Mouse (Mus musculus) heart, embryonic 10.5 days (tissue): ENCODE measurements around the gene Aplf. TPM values are rescaled to one million over a fixed set of nuclear protein-coding genes. Genes with fewer than 3 reads are reported as not detected.

Experiments used
- DNase-seq: peaks from one replicate; pipeline ENCODE4 v3.0.0-alpha.2; 2017; ENCODE audit warnings: low spot score
- H3K27ac ChIP-seq: fragments of 300-500 bp; sonication (generic); 2 replicates; pipeline ENCODE4 v1.5.1; 2016; ENCODE audit warnings: mild to moderate bottlenecking
- H3K27me3 ChIP-seq: fragments of 300-500 bp; sonication (generic); 2 replicates; pipeline ENCODE4 v1.6.1; 2016; ENCODE audit warnings: mild to moderate bottlenecking; ENCODE audit not compliant: poor library complexity, insufficient read depth, severe bottlenecking
- H3K36me3 ChIP-seq: fragments of 300-500 bp; sonication (generic); 2 replicates; pipeline ENCODE4 v1.6.1; 2016; ENCODE audit warnings: mild to moderate bottlenecking, moderate library complexity
- H3K4me1 ChIP-seq: fragments of 300-500 bp; sonication (generic); 2 replicates; pipeline ENCODE4 v1.6.1; 2016; ENCODE audit warnings: mild to moderate bottlenecking
- H3K4me3 ChIP-seq: fragments of 300-500 bp; sonication (generic); 2 replicates; pipeline ENCODE4 v1.5.1; 2016; ENCODE audit warnings: mild to moderate bottlenecking, moderate library complexity
- H3K9me3 ChIP-seq: fragments of 300-500 bp; sonication (generic); 2 replicates; pipeline ENCODE4 v1.6.1; 2016; ENCODE audit warnings: mild to moderate bottlenecking, moderate library complexity
- WGBS: fragments of 180-500 bp; shearing (Covaris S2); methylation state at CpG from one replicate; pipeline ENCODE4 v1.1.7; 2016; 5-methylcytosine and 5-hydroxymethylcytosine counted together
- polyA plus RNA-seq: library from polyadenylated mRNA; unstranded; fragments of >200 nt; fragmentation: Nextera tagmentation; extraction: Ambion mirVana; gene quantifications from 2 replicates; pipeline ENCODE4 v1.2.1, GENCODE M21; 2016

Aplf gene
- polyA plus RNA-seq, result 11.6 and 12.3 TPM in 2 replicates

DNA sequence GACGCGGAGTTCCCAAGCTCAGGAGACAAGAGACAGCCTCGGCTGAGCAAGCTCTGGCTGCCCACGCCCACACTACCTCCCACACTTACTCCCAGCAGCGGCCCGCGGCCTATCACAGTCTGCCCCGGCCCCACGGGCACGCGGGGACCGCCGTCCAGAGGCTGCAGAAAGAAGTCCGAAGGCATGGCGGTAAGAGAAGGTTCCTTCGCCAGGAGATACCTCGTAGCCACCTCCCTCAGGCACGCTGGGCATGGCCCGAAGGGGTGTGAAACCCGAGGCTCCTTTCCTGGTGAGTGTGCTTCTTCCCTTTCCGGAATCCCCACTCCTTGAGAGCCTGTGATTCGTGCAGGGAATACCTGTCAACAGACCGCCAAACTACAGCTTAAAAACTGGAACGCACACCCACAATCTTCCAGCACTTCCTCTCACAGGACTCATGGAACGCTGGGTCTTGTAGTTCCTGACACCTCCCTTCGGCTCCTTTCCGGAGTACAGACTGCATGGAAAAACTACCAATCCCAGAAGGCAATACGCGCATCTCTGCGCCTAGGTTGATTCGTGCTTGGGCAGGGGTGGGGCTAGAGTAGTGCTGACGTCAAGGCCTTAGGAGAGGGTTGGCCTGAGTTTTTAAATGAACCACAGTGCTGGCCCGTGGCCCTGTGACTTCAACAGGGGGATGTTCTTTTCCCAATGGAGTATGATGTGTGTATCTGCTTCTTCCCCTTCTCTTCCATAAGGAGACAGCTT, at the start of gene Aplf:
Gene Aplf, minus strand, starts transcription at position 423 of the 747 bp plus-strand sequence.
- H3K27me3 ChIP-seq, result no peaks in the 10 kb centered on the region
- peak; percentile 99 for DNase-seq
- H3K4me1 ChIP-seq, result peaks cover 20% of the 10 kb centered on the region; the same call in 1 of the 2 replicates
- WGBS, result under 1% methylated on average over 33 of the region's 33 CpGs
- no peaks in the 10 kb centered on the region for H3K36me3 ChIP-seq
- peak within 1 kb of the TSS; percentile 87 for H3K27ac ChIP-seq
- peak within 1 kb of the TSS; percentile 93 for H3K4me3 ChIP-seq
- H3K9me3 ChIP-seq, result no peaks in the 10 kb centered on the region

DNA sequence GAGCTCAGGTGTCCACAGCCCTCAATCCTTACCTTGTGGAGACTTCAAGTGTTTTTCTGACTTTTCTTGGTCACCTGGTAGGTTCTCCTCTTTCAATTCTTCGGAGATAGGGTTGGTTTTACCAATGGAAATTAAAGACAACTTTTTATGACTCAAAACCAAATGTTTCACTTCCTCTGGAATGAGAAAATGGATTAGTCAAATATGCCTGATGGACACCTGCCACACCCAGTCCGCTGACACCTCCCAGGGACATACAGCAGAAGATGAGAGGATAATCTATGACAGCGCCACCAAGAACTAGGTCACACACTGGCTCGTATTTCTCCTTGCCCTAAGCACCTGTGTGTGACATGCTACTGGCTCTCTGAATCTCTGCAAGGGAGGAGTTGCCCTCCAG, 42.1 kb upstream of the Aplf start:
- no peaks in the 10 kb centered on the region for H3K36me3 ChIP-seq
- H3K4me3 ChIP-seq, result no peak overlapping the region
- DNase-seq, result no peak
- H3K27ac ChIP-seq, result no peak overlapping the region
- no peaks in the 10 kb centered on the region for H3K9me3 ChIP-seq
- H3K4me1 ChIP-seq, result no peaks in the 10 kb centered on the region
- WGBS, result 70% methylated on average over 4 of the region's 4 CpGs
- peaks cover 19% of the 10 kb centered on the region for H3K27me3 ChIP-seq

DNA sequence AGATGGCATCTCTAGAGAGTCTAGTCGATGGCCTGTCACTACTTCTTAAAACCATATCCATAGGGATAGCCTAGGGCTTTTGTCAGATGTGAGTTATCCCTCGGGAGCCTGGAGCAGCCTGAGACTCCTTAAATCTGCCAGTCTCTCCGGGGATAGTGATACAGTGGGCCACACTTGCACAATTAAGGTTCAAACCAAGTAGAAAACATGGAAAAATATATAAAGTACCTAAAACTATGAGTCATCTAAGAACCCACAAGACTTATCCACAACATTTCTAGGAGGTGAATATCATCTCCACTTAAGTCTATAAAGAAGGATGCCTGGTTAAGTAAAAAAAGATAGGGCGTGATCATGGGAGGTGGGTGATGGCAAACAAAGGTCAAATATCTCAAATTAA, 40.3 kb upstream of the Aplf start:
- Histone ChIP-seq H3K4me3 (no peak overlapping the region), H3K27ac (no peak overlapping the region), H3K9me3 (no peaks in the 10 kb centered on the region), H3K4me1 (no peaks in the 10 kb centered on the region), H3K36me3 (no peaks in the 10 kb centered on the region), H3K27me3 (peaks cover 21% of the 10 kb centered on the region)
- DNase-seq, result no peak
- 76% methylated on average over 4 of the region's 4 CpGs for WGBS

DNA sequence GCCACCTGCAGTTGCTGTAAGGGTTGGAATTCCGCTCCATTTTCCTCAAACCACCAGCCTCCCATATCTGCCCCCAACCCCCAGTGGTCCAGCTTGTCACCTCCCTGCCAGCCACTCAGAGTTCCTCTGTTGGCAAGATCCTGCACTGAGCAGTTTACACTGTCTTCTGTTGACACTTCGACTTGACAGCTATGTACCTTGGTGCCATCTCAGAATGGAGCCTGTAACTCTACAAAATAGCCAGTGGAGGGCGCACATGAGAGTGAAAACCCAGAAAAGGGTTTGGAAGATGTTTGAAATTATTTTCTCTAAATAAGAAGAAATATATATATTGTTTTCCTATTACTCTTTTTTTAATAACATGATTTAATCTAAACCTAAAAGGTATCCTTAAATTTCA, 34.3 kb upstream of the Aplf start:
- WGBS, result 45% methylated on average over 3 of the region's 3 CpGs
- H3K36me3 ChIP-seq, result no peaks in the 10 kb centered on the region
- H3K27ac ChIP-seq, result no peak overlapping the region
- H3K4me1 ChIP-seq, result no peaks in the 10 kb centered on the region
- DNase-seq, result no peak
- H3K4me3 ChIP-seq, result no peak overlapping the region
- H3K9me3 ChIP-seq, result no peaks in the 10 kb centered on the region
- 0 out of 2 replicates have a peak, but pooled peaks cover 14% of the 10 kb centered on the region for H3K27me3 ChIP-seq

DNA sequence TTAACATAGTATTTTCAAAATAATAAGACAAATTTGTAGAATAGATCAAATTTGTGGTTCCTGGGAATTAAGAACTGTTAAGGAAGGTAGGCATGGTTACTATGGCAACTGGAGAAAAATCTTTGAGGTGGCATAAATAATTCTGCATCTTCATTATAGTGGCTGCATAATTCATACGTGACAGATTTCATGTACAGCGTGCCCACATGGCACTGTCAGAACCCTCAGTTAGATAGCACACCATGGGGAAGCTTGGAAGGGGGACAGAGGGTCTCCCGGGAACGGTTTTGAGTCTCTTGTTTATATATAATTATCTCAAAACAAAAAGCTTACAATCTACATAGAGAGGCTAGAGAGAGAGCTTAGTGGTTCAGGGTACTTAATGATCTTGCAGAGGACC, 24.6 kb upstream of the Aplf start:
- Histone ChIP-seq H3K27me3 (peaks cover 10% of the 10 kb centered on the region), H3K27ac (no peak overlapping the region), H3K4me3 (no peak overlapping the region), H3K9me3 (no peaks in the 10 kb centered on the region), H3K36me3 (no peaks in the 10 kb centered on the region), H3K4me1 (no peaks in the 10 kb centered on the region)
- 86% methylated on average over 4 of the region's 4 CpGs for WGBS
- no peak for DNase-seq

DNA sequence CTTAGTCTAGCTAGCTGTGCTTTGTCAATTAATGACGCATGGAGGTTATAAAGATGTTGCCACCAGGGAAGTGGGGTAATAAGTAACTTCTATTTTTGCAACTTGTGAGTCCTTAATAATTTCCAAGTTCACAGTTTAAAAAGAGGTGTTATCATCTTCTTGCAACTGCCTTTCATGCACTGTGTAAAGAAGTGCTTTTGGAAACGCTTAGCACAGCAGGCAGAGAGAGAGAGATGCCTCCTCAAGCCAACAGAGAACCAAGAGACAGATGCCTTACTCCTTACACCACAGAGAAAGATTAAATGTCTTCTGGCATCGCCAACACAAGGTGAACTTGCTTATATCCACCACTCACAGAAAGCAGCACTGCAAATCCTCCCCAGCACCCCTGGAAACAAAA, 24.0 kb upstream of the Aplf start:
- Histone ChIP-seq H3K4me3 (no peak overlapping the region), H3K9me3 (no peaks in the 10 kb centered on the region), H3K27me3 (peaks cover 10% of the 10 kb centered on the region), H3K27ac (no peak overlapping the region), H3K36me3 (no peaks in the 10 kb centered on the region), H3K4me1 (no peaks in the 10 kb centered on the region)
- WGBS, result 72% methylated on average over 3 of the region's 3 CpGs
- no peak for DNase-seq

DNA sequence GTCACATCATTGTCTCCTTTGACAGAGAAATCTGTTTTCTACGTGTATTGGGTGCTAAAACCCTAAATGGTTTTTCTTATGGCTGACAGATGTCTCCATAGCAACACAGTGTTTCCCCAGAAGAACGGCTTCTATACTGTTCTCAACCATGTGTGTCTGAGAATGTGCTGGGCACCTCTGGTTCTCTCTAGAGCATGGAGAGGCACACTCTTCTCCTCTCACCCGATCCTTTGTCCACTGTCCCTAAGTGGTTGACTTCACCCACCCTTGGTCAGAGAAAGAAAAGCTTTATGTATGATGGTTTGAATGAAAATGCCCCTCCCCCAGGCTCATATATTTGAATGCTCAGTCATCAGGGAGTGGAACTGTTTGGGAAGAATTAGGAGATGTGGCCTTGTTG, 8.4 kb upstream of the Aplf start:
- H3K27ac ChIP-seq, result no peak overlapping the region
- DNase-seq, result no peak
- no peaks in the 10 kb centered on the region for H3K9me3 ChIP-seq
- no peaks in the 10 kb centered on the region for H3K36me3 ChIP-seq
- 83% methylated on average over 3 of the region's 3 CpGs for WGBS
- no peak overlapping the region for H3K4me3 ChIP-seq
- H3K4me1 ChIP-seq, result peaks cover 14% of the 10 kb centered on the region
- H3K27me3 ChIP-seq, result no peaks in the 10 kb centered on the region

DNA sequence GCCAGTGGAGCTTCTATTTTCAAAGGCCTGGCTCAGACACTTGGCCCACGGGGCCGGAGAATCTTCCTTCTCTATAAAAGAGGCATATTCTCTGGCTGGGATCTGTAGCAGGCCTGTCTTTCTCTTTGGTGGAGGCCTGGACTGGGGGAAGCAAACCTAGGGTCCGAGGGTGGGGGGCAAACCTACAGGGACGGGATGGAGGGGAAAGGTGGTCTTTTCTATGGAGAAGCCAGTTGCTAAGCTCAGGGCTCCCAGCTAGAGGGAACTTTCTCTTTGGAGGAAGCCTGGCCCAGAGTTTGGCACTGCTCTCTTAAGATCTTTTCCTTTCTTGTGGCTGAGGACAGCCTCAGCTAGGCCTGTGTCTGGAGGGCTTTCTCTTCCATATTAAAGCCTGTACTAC, 668 bp upstream of the Aplf start:
- 51% methylated on average over 4 of the region's 4 CpGs for WGBS

DNA sequence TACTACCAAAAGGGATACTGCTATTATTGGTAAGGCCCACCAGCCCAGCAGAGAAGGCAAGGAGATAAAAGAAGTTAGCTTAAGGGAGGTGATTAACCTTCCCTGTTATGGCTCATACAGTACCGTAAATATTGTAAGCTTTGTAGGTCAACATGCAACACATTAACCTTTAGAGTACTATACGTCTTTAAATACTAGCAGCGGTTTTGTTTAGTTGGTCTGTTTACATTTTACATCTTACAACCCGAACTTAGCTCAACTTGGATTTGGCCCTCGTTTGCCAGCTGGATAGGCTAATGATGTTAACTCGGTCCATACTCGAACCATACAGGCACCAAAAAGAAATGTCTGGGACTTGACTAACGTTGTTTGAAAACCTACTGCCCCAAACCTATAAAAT, 640 bp downstream of the Aplf start:
- Histone ChIP-seq H3K27ac (peak overlapping the region; percentile 87), H3K4me1 (peaks cover 18% of the 10 kb centered on the region; the same call in 1 of the 2 replicates), H3K9me3 (no peaks in the 10 kb centered on the region), H3K27me3 (no peaks in the 10 kb centered on the region), H3K4me3 (peak overlapping the region; percentile 93), H3K36me3 (no peaks in the 10 kb centered on the region)
- DNase-seq, result no peak
- WGBS, result 8% methylated on average over 8 of the region's 8 CpGs

More for the DNA sequence above, 668 bp upstream of the Aplf start:
- Histone ChIP-seq H3K27me3 (no peaks in the 10 kb centered on the region), H3K4me1 (peaks cover 21% of the 10 kb centered on the region; the same call in 1 of the 2 replicates), H3K36me3 (no peaks in the 10 kb centered on the region), H3K9me3 (no peaks in the 10 kb centered on the region), H3K27ac (peak overlapping the region; percentile 85), H3K4me3 (peak overlapping the region; percentile 93)
- DNase-seq, result no peak

DNA sequence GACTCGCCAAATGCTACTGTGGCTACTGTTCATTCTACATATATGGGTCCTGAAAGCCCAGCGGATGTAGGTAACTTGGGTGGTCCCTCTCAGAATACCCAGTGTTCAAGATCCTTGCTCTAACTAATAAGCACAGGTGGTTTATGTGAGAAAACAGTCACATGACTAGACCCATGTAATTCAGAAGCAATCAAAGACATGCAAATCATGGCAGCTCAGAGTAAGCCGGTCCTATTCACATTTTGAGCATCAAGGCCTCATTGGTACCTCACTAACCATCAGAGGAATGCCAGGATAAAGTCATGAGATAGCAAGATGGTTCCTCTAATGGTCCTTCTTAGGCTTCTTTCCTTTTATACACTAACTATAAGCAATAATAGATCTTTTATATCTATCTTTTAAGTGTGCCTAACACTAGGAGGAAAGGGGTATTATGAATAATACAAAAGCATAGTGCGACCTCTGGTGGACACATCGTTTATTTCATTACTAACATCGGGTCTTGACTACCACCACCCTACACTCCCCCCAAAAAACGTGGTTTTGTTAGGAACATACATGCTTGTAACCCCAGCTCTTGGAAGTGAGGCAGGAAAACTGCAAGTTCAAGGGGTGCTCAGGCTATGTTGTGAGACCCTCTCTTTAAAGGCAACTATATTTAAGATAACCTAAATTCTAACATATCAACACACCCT, 2.0 kb downstream of the Aplf start:
- Histone ChIP-seq H3K4me3 (no peak overlapping the region), H3K4me1 (peaks cover 14% of the 10 kb centered on the region; the same call in 1 of the 2 replicates)

DNA sequence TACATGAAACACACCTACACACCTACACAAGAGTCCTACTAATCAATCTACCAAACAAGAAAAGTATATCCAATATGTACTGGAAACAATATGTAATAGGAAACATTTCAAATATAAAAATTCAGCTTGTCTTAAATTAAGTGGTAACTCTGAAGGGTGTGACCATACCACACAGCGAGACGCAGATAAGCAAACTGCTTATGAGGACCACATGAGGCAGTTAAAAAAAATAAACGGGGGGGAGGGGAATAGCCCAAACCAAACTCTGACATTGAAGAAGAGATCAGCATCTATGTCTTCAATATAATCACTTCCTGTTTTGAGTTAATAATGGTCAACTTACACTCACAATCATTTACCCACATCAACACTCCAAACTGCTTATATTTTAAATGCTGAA, 3.3 kb downstream of the Aplf start:
- DNase-seq, result no peak
- H3K36me3 ChIP-seq, result peaks cover 3% of the 10 kb centered on the region; the same call in 1 of the 2 replicates
- peaks cover 14% of the 10 kb centered on the region; the same call in 1 of the 2 replicates for H3K4me1 ChIP-seq
- no peaks in the 10 kb centered on the region for H3K27me3 ChIP-seq
- 69% methylated on average over 3 of the region's 3 CpGs for WGBS
- no peak overlapping the region for H3K27ac ChIP-seq
- no peak overlapping the region for H3K4me3 ChIP-seq
- no peaks in the 10 kb centered on the region for H3K9me3 ChIP-seq

More for the DNA sequence above, 2.0 kb downstream of the Aplf start:
- Histone ChIP-seq H3K27me3 (no peaks in the 10 kb centered on the region), H3K27ac (no peak overlapping the region), H3K36me3 (peaks cover 3% of the 10 kb centered on the region; the same call in 1 of the 2 replicates), H3K9me3 (no peaks in the 10 kb centered on the region)
- no peak for DNase-seq
- 38% methylated on average over 7 of the region's 7 CpGs for WGBS

DNA sequence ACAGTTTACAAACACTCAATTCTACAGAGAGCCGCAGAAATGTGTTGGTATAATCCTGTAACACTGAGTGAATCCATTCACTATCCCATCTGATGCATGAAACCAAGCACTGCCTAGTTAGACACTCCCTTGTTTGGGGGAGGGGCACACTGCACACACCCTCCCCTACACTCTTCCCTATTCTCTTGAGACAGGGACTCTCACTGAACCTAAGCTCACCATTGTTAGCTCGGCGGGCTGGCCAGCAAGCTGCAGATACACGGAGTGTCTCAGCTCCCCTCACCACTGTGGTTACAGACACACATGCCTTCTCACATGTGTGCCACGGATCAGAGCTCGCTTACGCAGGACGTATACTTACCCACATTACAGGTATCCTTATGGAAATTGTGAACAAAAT, 4.2 kb downstream of the Aplf start:
- peaks cover 3% of the 10 kb centered on the region; the same call in 1 of the 2 replicates for H3K36me3 ChIP-seq
- DNase-seq, result no peak
- H3K27ac ChIP-seq, result no peak overlapping the region
- no peaks in the 10 kb centered on the region for H3K9me3 ChIP-seq
- H3K4me1 ChIP-seq, result peaks cover 14% of the 10 kb centered on the region; the same call in 1 of the 2 replicates
- H3K27me3 ChIP-seq, result no peaks in the 10 kb centered on the region
- WGBS, result 75% methylated on average over 8 of the region's 8 CpGs
- no peak overlapping the region for H3K4me3 ChIP-seq

DNA sequence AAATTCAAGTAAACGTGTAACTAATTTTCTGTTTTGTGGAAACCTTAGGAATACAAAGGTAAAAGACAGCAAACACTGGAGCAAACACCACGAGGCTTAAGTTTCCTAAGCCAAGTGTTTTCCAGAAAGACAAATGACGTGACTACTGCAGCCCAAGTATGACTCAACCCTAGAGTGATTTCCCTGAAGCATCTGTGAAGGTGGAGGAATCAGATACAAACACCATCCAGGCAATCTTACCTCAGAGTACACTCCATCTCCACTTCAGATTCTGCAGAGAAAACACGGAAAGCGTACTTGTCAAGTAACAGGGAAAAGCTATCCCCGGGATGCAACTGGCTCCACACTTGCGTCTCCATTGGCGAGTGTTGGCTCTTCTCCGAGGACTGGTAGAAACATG, 8.5 kb downstream of the Aplf start:
- Histone ChIP-seq H3K27me3 (no peaks in the 10 kb centered on the region), H3K4me1 (no peaks in the 10 kb centered on the region), H3K27ac (no peak overlapping the region), H3K36me3 (peaks cover 3% of the 10 kb centered on the region; the same call in 1 of the 2 replicates), H3K9me3 (no peaks in the 10 kb centered on the region), H3K4me3 (no peak overlapping the region)
- no peak for DNase-seq
- 85% methylated on average over 9 of the region's 9 CpGs for WGBS
